Mouse (Mus musculus): ENCODE results near the gene Hadhb.

GRCm38 (mm10) chr5:30159601-30160000, 4.6 kb downstream of the Hadhb start:
- TF ChIP-seq MYC (IDR thresholded peaks at IDR 0.05; ENCODE audit: low read depth, low read length), result no peak
- TF ChIP-seq ELF1 (IDR thresholded peaks at IDR 0.05; ENCODE audit: low read depth, low read length), result no peak
- no peak for TF ChIP-seq CTCF (conservative IDR thresholded peaks at IDR 0.05 in 1 of 2, IDR thresholded peaks at IDR 0.05 in 1 of 2; ENCODE audit: low read depth in 2 of 2, low read length in 2 of 2)
- TF ChIP-seq ZC3H11A (IDR thresholded peaks at IDR 0.05; ENCODE audit: low read depth, low read length), result no peak
- TF ChIP-seq RCOR1 (conservative IDR thresholded peaks at IDR 0.05; ENCODE audit: low read depth, low read length), result no peak
- no peak for TF ChIP-seq CHD1 (IDR thresholded peaks at IDR 0.05; ENCODE audit: low read depth, low read length)
- TF ChIP-seq ZMIZ1 (IDR thresholded peaks at IDR 0.05; ENCODE audit: low read depth, low read length), result no peak
- no peak for TF ChIP-seq ZNF384 (IDR thresholded peaks at IDR 0.05; ENCODE audit: low read depth, low read length)
- no peak for TF ChIP-seq TCF12 (IDR thresholded peaks at IDR 0.05; ENCODE audit: low read depth, low read length)
- TF ChIP-seq MEF2A (IDR thresholded peaks at IDR 0.05; ENCODE audit: borderline replicate concordance, low read depth, low read length), result no peak
- TF ChIP-seq POLR2A (IDR thresholded peaks at IDR 0.05; ENCODE audit: low read depth, low read length), result no peak
- no peak for TF ChIP-seq JUND (conservative IDR thresholded peaks at IDR 0.05; ENCODE audit: low read depth, low read length)
- no peak for TF ChIP-seq MXI1 (IDR thresholded peaks at IDR 0.05; ENCODE audit: low read depth, low read length)
- TF ChIP-seq HCFC1 (IDR thresholded peaks at IDR 0.05; ENCODE audit: low read depth, low read length), result no peak
